Mouse (Mus musculus): Measurements from ENCODE around the gene Tbx10.
"Not testable (repeated sequence)": the region's sequence is repeated elsewhere in the genome, so short reads cannot be mapped to it uniquely, and the experiment has no call there.

Gene Tbx10

GRCm38 (mm10) chr19:4042124-4042523 lies 49.6 kb downstream of the Tbx10 start:
- no peak for DNase-seq (ENCODE audit: low read depth, low spot score)

GRCm38 (mm10) chr19:4044109-4044508 lies 51.6 kb downstream of the Tbx10 start:
- not testable (repeated sequence) for DNase-seq (ENCODE audit: low read depth, low spot score)

GRCm38 (mm10) chr19:4045966-4046865 lies 53.7 kb downstream of the Tbx10 start, which contains the start of gene Gstp2:
TSS of gene Gstp2 (minus strand) at chr19:4046023.
- DNase-seq (ENCODE audit: low read depth, low spot score), result peak; percentile 97

GRCm38 (mm10) chr19:4046866-4047254 lies 54.3 kb downstream of the Tbx10 start:
- DNase-seq (ENCODE audit: low read depth, low spot score), result no peak

GRCm38 (mm10) chr19:4047859-4048258 lies 55.3 kb downstream of the Tbx10 start:
- DNase-seq (ENCODE audit: low read depth, low spot score), result peak; percentile 94

- not testable (repeated sequence) for DNase-seq (ENCODE audit: low read depth, low spot score)
These were observed 56.5 kb downstream of the Tbx10 start for GRCm38 (mm10) chr19:4049069-4049468.
